Mouse (Mus musculus) CH12.LX (cell line): ENCODE results near the gene Ift46.

Experiments
- CHD1 ChIP-seq: IDR thresholded peaks from 2 replicates; pipeline ENCODE4 v1.6.1; 2012; ENCODE audit warnings: low read depth, low read length, improper control_type of control experiment, inconsistent platforms
- CTCF ChIP-seq, 2 experiments: IDR thresholded peaks in 1 of 2; conservative IDR thresholded peaks in 1 of 2; 2 replicates each; pipeline ENCODE4 v1.5.1; 2011 to 2012; ENCODE audit warnings: low read depth in 2 of 2, low read length in 2 of 2, improper control_type of control experiment in 1 of 2, inconsistent platforms in 1 of 2, mild to moderate bottlenecking in 1 of 2, moderate library complexity in 1 of 2
- EP300 ChIP-seq: IDR thresholded peaks from 2 replicates; pipeline ENCODE4 v1.6.1; 2011; ENCODE audit warnings: low read length, improper control_type of control experiment
- JUND ChIP-seq: conservative IDR thresholded peaks from 2 replicates; pipeline ENCODE4 v1.6.1; 2011; ENCODE audit warnings: low read depth, low read length, improper control_type of control experiment
- MAX ChIP-seq: IDR thresholded peaks from 2 replicates; pipeline ENCODE4 v1.6.1; 2011; ENCODE audit warnings: low read length, improper control_type of control experiment
- MXI1 ChIP-seq: IDR thresholded peaks from 2 replicates; pipeline ENCODE4 v1.6.1; 2011; ENCODE audit warnings: mild to moderate bottlenecking, low read depth, low read length, improper control_type of control experiment
- MYC ChIP-seq: IDR thresholded peaks from 2 replicates; pipeline ENCODE4 v1.6.1; 2011; ENCODE audit warnings: low read depth, mild to moderate bottlenecking, improper control_type of control experiment, low read length
- NELFE ChIP-seq: IDR thresholded peaks from 2 replicates; pipeline ENCODE4 v1.6.1; 2011; ENCODE audit warnings: low read depth, low read length, improper control_type of control experiment
- POLR2A ChIP-seq: IDR thresholded peaks from 2 replicates; pipeline ENCODE4 v1.6.1; 2011; ENCODE audit warnings: low read depth, mild to moderate bottlenecking, improper control_type of control experiment, low read length
- SMC3 ChIP-seq: IDR thresholded peaks from 2 replicates; pipeline ENCODE4 v1.6.1; 2011; ENCODE audit warnings: low read depth, low read length, improper control_type of control experiment
- TCF12 ChIP-seq: IDR thresholded peaks from 2 replicates; pipeline ENCODE4 v1.6.1; 2014; ENCODE audit warnings: low read depth, mild to moderate bottlenecking, inconsistent platforms, low read length, improper control_type of control experiment
- USF1 ChIP-seq: IDR thresholded peaks from 2 replicates; pipeline ENCODE4 v1.6.1; 2014; ENCODE audit warnings: low read depth, mild to moderate bottlenecking, inconsistent platforms, low read length, improper control_type of control experiment
- ZNF384 ChIP-seq: IDR thresholded peaks from 2 replicates; pipeline ENCODE4 v1.6.1; 2012; ENCODE audit warnings: low read depth, low read length, improper control_type of control experiment, inconsistent platforms

DNA sequence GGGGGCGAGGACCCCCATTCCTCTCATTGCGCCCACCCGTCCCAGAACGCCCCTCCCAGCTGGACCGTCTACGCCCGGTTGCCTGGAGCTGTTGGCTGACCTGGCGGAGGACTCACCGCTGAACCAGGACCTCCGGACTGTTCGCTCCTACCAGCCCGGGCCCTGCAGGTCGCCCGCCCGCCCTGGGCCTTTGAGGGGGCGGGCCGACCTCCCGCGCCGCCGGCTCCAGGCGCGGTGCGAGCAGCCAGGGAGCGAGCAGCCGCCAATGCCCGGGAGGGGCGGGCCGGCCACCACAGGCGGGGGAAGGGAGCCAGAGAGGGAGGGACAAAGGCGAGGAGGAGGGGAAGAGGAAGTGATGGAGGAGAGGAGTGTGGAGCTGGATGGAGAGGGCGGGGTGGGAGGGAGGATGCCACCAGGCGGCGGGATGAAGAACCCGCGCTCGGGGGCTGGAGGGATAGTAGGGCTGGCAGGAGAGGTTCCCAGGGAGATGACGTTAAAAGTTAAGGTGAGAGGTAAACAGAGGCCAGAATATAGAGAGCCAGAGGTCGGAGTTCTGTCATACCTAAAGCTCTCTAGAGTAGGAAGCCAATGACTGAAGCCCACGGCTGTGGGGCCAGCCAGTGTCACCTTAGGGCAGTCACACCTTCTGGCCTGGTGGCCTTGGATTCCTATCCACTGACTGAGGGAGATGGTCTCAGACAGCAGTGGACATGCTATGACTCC is 46.4 kb upstream of the Ift46 start:
- TF ChIP-seq CHD1 (no peak), CTCF (conservative IDR thresholded peaks at IDR 0.05 in 1 of 2, IDR thresholded peaks at IDR 0.05 in 1 of 2; ENCODE audit: low read depth in 2 of 2, low read length in 2 of 2) (peak in 1 of 2 experiments; percentile 43; a peak in 2 of 4 replicates), EP300 (no peak), MYC (no peak), POLR2A (peak; percentile 11; the same call in 1 of the 2 replicates), MAX (no peak), TCF12 (peak; percentile 31; the same call in 1 of the 2 replicates), USF1 (no peak), JUND (no peak), NELFE (no peak), ZNF384 (no peak), MXI1 (no peak), SMC3 (no peak)
